Mouse (Mus musculus): ENCODE results near the gene Sirt5. TPM values are rescaled to one million over a fixed set of nuclear protein-coding genes. Genes with fewer than 3 reads are reported as not detected.

The Sirt5 gene
- polyA plus RNA-seq (2016; fragmentation: Nextera tagmentation; extraction: Ambion mirVana), result 25.8 and 26.0 TPM in 2 replicates

GRCm38 (mm10) chr13:43364985-43365824 lies at the start of gene Sirt5:
Sirt5 (plus strand) TSS chr13:43365496.
- Histone ChIP-seq H3K9ac (peak within 1 kb of the TSS; percentile 70), H3K9me3 (replicated peaks) (no peaks in the 10 kb centered on the region), H3K4me1 (replicated peaks) (peaks cover 14% of the 10 kb centered on the region), H3K27ac (ENCODE audit: poor library complexity, severe bottlenecking) (peak within 1 kb of the TSS; percentile 17), H3K36me3 (0 out of 2 replicates have a peak, but pooled peaks cover 2% of the 10 kb centered on the region), H3K4me2 (peak within 1 kb of the TSS; percentile 87), H3K4me3 (peak within 1 kb of the TSS; percentile 60), H3K27me3 (replicated peaks) (no peaks in the 10 kb centered on the region)
- peak; percentile 92 for ATAC-seq (ENCODE audit: insufficient number of reproducible peaks, low FRiP score)
- 14% methylated on average over 42 of the region's 42 CpGs for WGBS

- peak; percentile 36; the same call in 1 of the 2 replicates for ATAC-seq (ENCODE audit: insufficient number of reproducible peaks, low FRiP score)
- no peak overlapping the region for H3K9ac ChIP-seq
- 0 out of 2 replicates have a peak, but pooled peaks cover 4% of the 10 kb centered on the region for H3K9me3 ChIP-seq (replicated peaks)
- no peak overlapping the region for H3K4me3 ChIP-seq
- no peak overlapping the region for H3K27ac ChIP-seq (ENCODE audit: poor library complexity, severe bottlenecking)
- H3K36me3 ChIP-seq, result no peaks in the 10 kb centered on the region
- H3K4me1 ChIP-seq (replicated peaks), result peaks cover 9% of the 10 kb centered on the region
- H3K4me2 ChIP-seq, result no peak overlapping the region
- 39% methylated on average over 5 of the region's 5 CpGs for WGBS
- H3K27me3 ChIP-seq (replicated peaks), result no peaks in the 10 kb centered on the region
These were observed 47.9 kb upstream of the Sirt5 start for GRCm38 (mm10) chr13:43317411-43317810.

- Histone ChIP-seq H3K4me2 (no peak overlapping the region), H3K4me3 (no peak overlapping the region), H3K27me3 (replicated peaks) (no peaks in the 10 kb centered on the region), H3K4me1 (replicated peaks) (peaks cover 9% of the 10 kb centered on the region), H3K9ac (no peak overlapping the region), H3K36me3 (no peaks in the 10 kb centered on the region), H3K9me3 (replicated peaks) (0 out of 2 replicates have a peak, but pooled peaks cover 4% of the 10 kb centered on the region), H3K27ac (ENCODE audit: poor library complexity, severe bottlenecking) (no peak overlapping the region)
- WGBS, result 55% methylated on average over 3 of the region's 3 CpGs
- ATAC-seq (ENCODE audit: insufficient number of reproducible peaks, low FRiP score), result no peak
These were observed 45.9 kb upstream of the Sirt5 start for GRCm38 (mm10) chr13:43319396-43319795.

GRCm38 (mm10) chr13:43321492-43321891 lies 43.8 kb upstream of the Sirt5 start:
- Histone ChIP-seq H3K9ac (no peak overlapping the region), H3K4me2 (no peak overlapping the region), H3K27ac (ENCODE audit: poor library complexity, severe bottlenecking) (no peak overlapping the region), H3K27me3 (replicated peaks) (no peaks in the 10 kb centered on the region), H3K9me3 (replicated peaks) (0 out of 2 replicates have a peak, but pooled peaks cover 4% of the 10 kb centered on the region), H3K36me3 (no peaks in the 10 kb centered on the region), H3K4me1 (replicated peaks) (peaks cover 9% of the 10 kb centered on the region), H3K4me3 (no peak overlapping the region)
- 59% methylated on average over 2 of the region's 2 CpGs for WGBS
- ATAC-seq (ENCODE audit: insufficient number of reproducible peaks, low FRiP score), result no peak

- Histone ChIP-seq H3K36me3 (no peaks in the 10 kb centered on the region), H3K9me3 (replicated peaks) (0 out of 2 replicates have a peak, but pooled peaks cover 4% of the 10 kb centered on the region), H3K4me3 (no peak overlapping the region), H3K4me1 (replicated peaks) (no peaks in the 10 kb centered on the region), H3K27me3 (replicated peaks) (no peaks in the 10 kb centered on the region), H3K4me2 (no peak overlapping the region), H3K9ac (no peak overlapping the region), H3K27ac (ENCODE audit: poor library complexity, severe bottlenecking) (no peak overlapping the region)
- WGBS, result 69% methylated on average over 1 of the region's 1 CpGs
- no peak for ATAC-seq (ENCODE audit: insufficient number of reproducible peaks, low FRiP score)
These were observed 39.9 kb upstream of the Sirt5 start for GRCm38 (mm10) chr13:43325427-43325826.

GRCm38 (mm10) chr13:43331721-43332444 lies 33.4 kb upstream of the Sirt5 start:
- 57% methylated on average over 11 of the region's 11 CpGs for WGBS
- Histone ChIP-seq H3K27ac (ENCODE audit: poor library complexity, severe bottlenecking) (no peak overlapping the region; the same call in 1 of the 2 replicates), H3K9me3 (replicated peaks) (no peaks in the 10 kb centered on the region), H3K4me2 (no peak overlapping the region), H3K4me3 (no peak overlapping the region), H3K9ac (no peak overlapping the region), H3K4me1 (replicated peaks) (0 out of 2 replicates have a peak, but pooled peaks cover 3% of the 10 kb centered on the region), H3K27me3 (replicated peaks) (no peaks in the 10 kb centered on the region), H3K36me3 (no peaks in the 10 kb centered on the region)
- ATAC-seq (ENCODE audit: insufficient number of reproducible peaks, low FRiP score), result no peak

- Histone ChIP-seq H3K4me1 (replicated peaks) (0 out of 2 replicates have a peak, but pooled peaks cover 3% of the 10 kb centered on the region), H3K4me2 (no peak overlapping the region), H3K9ac (no peak overlapping the region), H3K27me3 (replicated peaks) (no peaks in the 10 kb centered on the region), H3K27ac (ENCODE audit: poor library complexity, severe bottlenecking) (no peak overlapping the region), H3K36me3 (no peaks in the 10 kb centered on the region), H3K4me3 (no peak overlapping the region), H3K9me3 (replicated peaks) (no peaks in the 10 kb centered on the region)
- 40% methylated on average over 7 of the region's 7 CpGs for WGBS
- ATAC-seq (ENCODE audit: insufficient number of reproducible peaks, low FRiP score), result no peak
These were observed 32.7 kb upstream of the Sirt5 start for GRCm38 (mm10) chr13:43332591-43332990.

GRCm38 (mm10) chr13:43336425-43337221 lies 28.7 kb upstream of the Sirt5 start:
- H3K4me3 ChIP-seq, result no peak overlapping the region
- H3K27ac ChIP-seq (ENCODE audit: poor library complexity, severe bottlenecking), result no peak overlapping the region
- H3K36me3 ChIP-seq, result no peaks in the 10 kb centered on the region
- ATAC-seq (ENCODE audit: insufficient number of reproducible peaks, low FRiP score), result no peak
- no peak overlapping the region for H3K4me2 ChIP-seq
- no peaks in the 10 kb centered on the region for H3K27me3 ChIP-seq (replicated peaks)
- H3K9ac ChIP-seq, result no peak overlapping the region
- no peaks in the 10 kb centered on the region for H3K9me3 ChIP-seq (replicated peaks)
- 0 out of 2 replicates have a peak, but pooled peaks cover 7% of the 10 kb centered on the region for H3K4me1 ChIP-seq (replicated peaks)
- 66% methylated on average over 12 of the region's 12 CpGs for WGBS

- Histone ChIP-seq H3K9ac (no peak overlapping the region), H3K4me1 (replicated peaks) (0 out of 2 replicates have a peak, but pooled peaks cover 3% of the 10 kb centered on the region), H3K27me3 (replicated peaks) (no peaks in the 10 kb centered on the region), H3K27ac (ENCODE audit: poor library complexity, severe bottlenecking) (no peak overlapping the region), H3K36me3 (no peaks in the 10 kb centered on the region), H3K4me2 (no peak overlapping the region), H3K4me3 (no peak overlapping the region), H3K9me3 (replicated peaks) (no peaks in the 10 kb centered on the region)
- 85% methylated on average over 8 of the region's 8 CpGs for WGBS
- ATAC-seq (ENCODE audit: insufficient number of reproducible peaks, low FRiP score), result no peak
These were observed 27.3 kb upstream of the Sirt5 start for GRCm38 (mm10) chr13:43338001-43338400.

GRCm38 (mm10) chr13:43338632-43339031 lies 26.7 kb upstream of the Sirt5 start:
- ATAC-seq (ENCODE audit: insufficient number of reproducible peaks, low FRiP score), result no peak
- no peaks in the 10 kb centered on the region for H3K27me3 ChIP-seq (replicated peaks)
- H3K36me3 ChIP-seq, result no peaks in the 10 kb centered on the region
- 75% methylated on average over 4 of the region's 4 CpGs for WGBS
- H3K9ac ChIP-seq, result no peak overlapping the region
- H3K4me1 ChIP-seq (replicated peaks), result 0 out of 2 replicates have a peak, but pooled peaks cover 3% of the 10 kb centered on the region
- no peak overlapping the region for H3K27ac ChIP-seq (ENCODE audit: poor library complexity, severe bottlenecking)
- H3K4me2 ChIP-seq, result no peak overlapping the region
- no peak overlapping the region for H3K4me3 ChIP-seq
- H3K9me3 ChIP-seq (replicated peaks), result no peaks in the 10 kb centered on the region

Measured in heart, embryonic 12.5 days (tissue).